Mouse (Mus musculus): ENCODE results near the gene Rtl8a. TPM values are rescaled to one million over a fixed set of nuclear protein-coding genes. Genes with fewer than 3 reads are reported as not detected.

Gene Rtl8a
- 10 to 100 TPM; 21.4 to 23.5 TPM for total RNA-seq (2023)

DNA sequence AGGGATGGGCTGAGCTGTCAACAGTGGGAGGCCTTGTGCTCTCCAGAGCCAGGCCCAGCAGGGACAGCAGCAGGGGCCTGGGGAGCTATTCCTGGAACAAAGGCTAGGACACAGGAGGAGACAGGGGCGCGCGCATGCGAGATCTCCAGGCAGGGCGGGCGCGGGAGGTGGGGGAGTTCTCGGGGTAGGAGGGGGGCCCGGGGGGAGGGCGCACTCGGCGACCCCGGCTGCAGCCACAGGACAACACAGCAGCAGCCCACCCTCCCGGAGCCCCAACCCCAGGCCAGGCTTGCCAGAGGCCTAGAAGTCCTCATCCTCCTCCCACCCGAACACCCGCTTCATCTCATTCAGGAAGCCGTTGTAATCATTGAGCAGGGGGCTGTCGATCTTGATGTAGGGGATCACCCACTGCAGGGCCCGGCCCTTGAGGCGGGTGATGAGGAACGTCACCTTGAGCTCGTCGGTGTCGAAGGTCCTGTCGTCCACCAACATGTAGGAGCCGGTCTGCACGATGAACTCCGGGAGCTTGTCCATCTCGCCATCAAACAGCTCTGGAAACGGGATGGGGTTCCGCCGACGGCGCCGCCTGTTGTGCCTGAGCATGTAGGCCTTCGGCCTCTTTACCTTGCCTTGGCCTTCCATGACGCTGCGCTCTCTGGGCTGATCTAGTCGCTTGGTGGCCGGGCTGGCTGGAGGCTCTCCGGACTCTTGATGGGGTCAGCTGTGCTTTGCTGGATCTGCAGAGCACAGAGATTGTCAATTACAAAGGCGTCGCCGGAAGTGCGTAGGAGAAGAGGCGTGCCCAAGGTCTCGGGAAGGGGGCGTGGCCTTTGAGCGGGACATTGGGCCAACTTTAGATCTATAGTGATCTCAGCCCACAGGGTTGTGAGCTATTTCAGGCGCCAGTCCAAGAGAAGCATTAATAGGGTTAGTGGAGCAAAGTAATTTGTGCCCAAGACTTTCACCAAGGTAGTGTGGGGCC, at the start of gene Rtl8a:
TSS of gene Rtl8a (minus strand) at position 703 of the 982 bp plus-strand sequence.

GRCm38 (mm10) chrX:53670294-53670693, 26.8 kb upstream of the Rtl8a start, which contains the start of gene Rtl8b:
Gene Rtl8b, minus strand, starts transcription at chrX:53670408.

GRCm38 (mm10) chrX:53608879-53609278, 34.6 kb downstream of the Rtl8a start, which contains the start of gene Gm14597:
Gene Gm14597, minus strand, starts transcription at chrX:53608979.

GRCm38 (mm10) chrX:53607242-53608121, 36.0 kb downstream of the Rtl8a start, which contains the start of gene Rtl8c:
Gene Rtl8c, plus strand, starts transcription at chrX:53608032.

Other genes starting within 250 kb of the Rtl8a start
- gene Etd, start 208.8 kb downstream of the Rtl8a start, total RNA-seq (2023) = not detected
- 10 to 100 TPM in 1 of 2 experiments, 1 to 10 TPM in 1; 8.1 to 10.0 TPM for gene Rtl8c, start 35.6 kb downstream of the Rtl8a start, total RNA-seq (2023)
- gene Gm14597, start 34.7 kb downstream of the Rtl8a start, total RNA-seq (2023) = not detected
- 10 to 100 TPM; 15.1 to 16.1 TPM for gene Rtl8b, start 26.7 kb upstream of the Rtl8a start, total RNA-seq (2023)
- gene 4930502E18Rik, start 81.1 kb upstream of the Rtl8a start, total RNA-seq (2023) = not detected
- gene 1700013H16Rik, start 114.1 kb upstream of the Rtl8a start, total RNA-seq (2023) = not detected
- gene Zfp36l3, start 132.7 kb upstream of the Rtl8a start, total RNA-seq (2023) = not detected
- gene Xlr, start 154.0 kb upstream of the Rtl8a start, total RNA-seq (2023) = 1 to 10 TPM; 2.2 to 3.5 TPM

All from monocyte, adult 59 days (primary cell).